Mouse (Mus musculus) liver, embryonic 16.5 days (tissue): ENCODE measurements at regions not wholly inside any gene's neighbourhood (a gene's known extent, or its start where the extent isn't known, plus 50 kb on each side); places are given as distances from the start of the nearest gene placed in this dataset.

ENCODE experiments used
- ATAC-seq: fragments of 200-750 bp; cut with Nextera tagmentation; 2 replicates; pipeline ENCODE4 v1.8.0; 2017; ENCODE audit warnings: low read depth, mild to moderate bottlenecking, moderate number of reproducible peaks, moderate library complexity
- H3K27ac ChIP-seq: fragments of 300-500 bp; sonication (generic); 2 replicates; pipeline ENCODE4 v1.5.1; 2014; ENCODE audit warnings: mild to moderate bottlenecking, low read length
- H3K27me3 ChIP-seq: fragments of 300-500 bp; sonication (generic); 2 replicates; pipeline ENCODE4 v1.6.1; 2014; ENCODE audit warnings: low read depth, low read length, mixed read lengths; ENCODE audit not compliant: control insufficient read depth, insufficient read depth
- H3K36me3 ChIP-seq: fragments of 300-500 bp; sonication (generic); 2 replicates; pipeline ENCODE4 v1.6.1; 2014; ENCODE audit warnings: mild to moderate bottlenecking; ENCODE audit not compliant: control insufficient read depth, insufficient read depth
- H3K4me1 ChIP-seq: fragments of 300-500 bp; sonication (generic); 2 replicates; pipeline ENCODE4 v1.6.1; 2014; ENCODE audit warnings: low read depth, low read length, mixed read lengths; ENCODE audit not compliant: control insufficient read depth
- H3K4me2 ChIP-seq: fragments of 300-500 bp; sonication (generic); 2 replicates; pipeline ENCODE4 v1.6.1; 2014; ENCODE audit warnings: low read depth, low read length, mixed read lengths
- H3K4me3 ChIP-seq: fragments of 300-500 bp; sonication (generic); 2 replicates; pipeline ENCODE4 v1.5.1; 2014; ENCODE audit warnings: low read depth, mild to moderate bottlenecking, low read length
- H3K9ac ChIP-seq: fragments of 300-500 bp; sonication (generic); 2 replicates; pipeline ENCODE4 v1.6.1; 2014; ENCODE audit warnings: low read depth, low read length
- H3K9me3 ChIP-seq: fragments of 300-500 bp; sonication (generic); replicated peaks from 2 replicates; pipeline ENCODE4 v1.6.1; 2016; ENCODE audit warnings: low read length; ENCODE audit not compliant: control insufficient read depth
- WGBS: fragments of 180-500 bp; shearing (Covaris S2); extraction: QIAGEN DNeasy Blood & Tissue Kit; methylation state at CpG from one replicate; pipeline ENCODE4 v1.1.7; 2014; ENCODE audit not compliant: insufficient replicate concordance; 5-methylcytosine and 5-hydroxymethylcytosine counted together

DNA sequence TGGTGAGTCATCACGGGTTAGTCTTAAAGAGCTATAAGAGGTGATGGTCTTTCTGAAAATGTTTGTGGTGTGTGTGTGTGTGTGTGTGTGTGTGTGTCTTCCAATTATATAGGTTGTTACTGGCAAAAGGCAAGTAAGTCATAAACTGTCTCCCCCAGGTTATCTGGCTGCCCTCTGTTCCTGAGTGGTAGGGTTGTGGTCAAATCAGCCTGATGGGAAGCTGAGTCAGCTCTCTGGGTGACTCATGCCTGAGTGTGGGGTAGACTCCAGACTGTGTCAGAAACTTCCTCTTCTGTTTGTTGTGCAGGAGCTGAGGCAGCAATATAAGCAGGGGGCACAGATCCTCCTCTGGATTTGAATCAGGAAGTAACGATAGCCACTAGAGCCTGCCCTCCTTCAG lies 656.8 kb upstream of the Tgif2lx2 start:
- H3K9me3 ChIP-seq, result no peaks in the 10 kb centered on the region
- no peak overlapping the region for H3K27ac ChIP-seq
- no peak overlapping the region for H3K9ac ChIP-seq
- H3K27me3 ChIP-seq, result no peaks in the 10 kb centered on the region
- H3K36me3 ChIP-seq, result no peaks in the 10 kb centered on the region
- ATAC-seq, result peak; percentile 19; the same call in 1 of the 2 replicates
- no peak overlapping the region for H3K4me2 ChIP-seq
- no peaks in the 10 kb centered on the region for H3K4me1 ChIP-seq
- no peak overlapping the region for H3K4me3 ChIP-seq
- 38% methylated on average over 2 of the region's 2 CpGs for WGBS
